Mouse (Mus musculus) retina, adult 2 months (tissue): ENCODE results near the gene Zfp239.
"Not testable (repeated sequence)": the region's sequence is repeated elsewhere in the genome, so short reads cannot be mapped to it uniquely, and the experiment has no call there.

Experiments
- DNase-seq: peaks from one replicate; pipeline ENCODE4 v3.0.0-alpha.2; 2012; ENCODE audit warnings: low read depth, low spot score

The Zfp239 gene

DNA sequence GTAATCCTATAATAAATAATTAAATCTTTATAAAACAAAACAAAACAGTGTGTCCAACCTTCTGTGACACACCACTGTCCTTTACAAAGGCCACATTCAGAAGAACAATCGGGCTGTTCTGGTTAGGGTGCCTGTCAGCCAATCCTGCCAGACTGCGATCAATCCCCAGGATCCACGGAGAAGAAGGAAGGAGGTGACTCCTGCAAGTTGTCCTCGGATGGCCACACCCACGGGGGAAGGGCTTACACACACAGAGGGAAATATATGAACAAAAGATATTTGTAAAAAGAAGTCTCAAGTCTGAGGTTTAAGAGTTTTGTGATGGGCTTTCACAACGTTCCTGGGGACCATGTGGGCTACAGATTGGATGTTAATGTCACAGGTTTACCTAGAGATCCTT lies at the start of gene Zfp239:
Zfp239 (plus strand) TSS at position 253 of the 400 bp plus-strand sequence.
- no peak for DNase-seq

DNA sequence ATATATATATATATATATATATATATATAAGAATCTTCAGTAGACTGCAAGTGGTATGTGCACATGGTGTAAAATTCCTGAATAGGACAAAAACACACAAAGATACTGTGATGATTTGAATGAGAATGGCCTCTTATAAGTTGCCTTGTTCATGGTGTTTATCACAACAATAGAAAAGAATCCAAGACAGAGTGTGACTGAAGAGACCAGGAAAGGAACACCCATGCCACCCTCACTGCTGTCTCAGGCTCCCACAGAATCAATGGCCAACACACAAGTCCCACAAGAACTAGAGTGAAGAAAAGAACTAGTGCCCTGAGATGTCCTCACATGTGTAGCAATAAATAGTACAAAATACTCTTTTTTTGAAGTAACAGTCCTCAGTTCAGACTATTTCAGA lies 47.2 kb upstream of the Zfp239 start:
- DNase-seq: no peak

DNA sequence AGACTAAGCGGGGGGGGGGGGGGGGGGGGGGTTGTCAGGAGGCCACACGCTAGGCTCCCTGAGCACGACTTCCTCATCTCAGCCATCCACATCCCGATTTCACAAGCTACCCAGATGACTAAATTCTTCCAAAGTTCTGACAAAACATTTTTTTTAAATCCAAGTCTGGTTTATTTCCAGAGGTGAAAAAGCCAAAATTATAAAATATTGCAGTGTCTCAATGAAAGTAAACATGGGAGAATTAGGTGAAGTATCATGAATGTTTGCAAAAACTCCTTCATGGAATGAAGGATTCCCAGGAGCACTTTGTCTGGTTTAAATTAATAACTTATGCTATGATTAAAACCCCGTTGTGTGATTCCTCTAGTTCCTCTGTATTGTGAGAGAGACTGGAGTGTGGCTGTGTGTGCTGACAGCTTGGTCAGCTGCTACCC lies 44.8 kb upstream of the Zfp239 start:
- no peak for DNase-seq

DNA sequence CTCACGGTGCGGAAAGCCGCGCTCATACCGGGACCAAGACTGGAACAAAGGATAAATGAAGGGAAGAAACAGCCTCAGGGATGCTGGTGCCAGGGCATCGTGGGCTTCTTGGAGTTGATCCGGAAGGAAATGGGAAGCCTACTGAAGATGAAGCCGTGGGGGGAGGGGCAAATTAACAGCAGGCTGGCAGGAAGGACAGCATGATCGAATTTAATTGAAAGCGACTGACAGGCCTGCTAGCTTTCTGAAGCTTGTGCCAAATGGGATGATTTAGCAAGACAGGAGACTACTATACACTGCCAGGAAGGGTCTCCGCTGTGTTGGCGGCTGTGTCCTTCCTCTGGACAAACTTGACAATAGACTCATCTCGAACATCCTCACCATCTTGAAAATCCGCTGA lies 41.6 kb upstream of the Zfp239 start:
- DNase-seq: no peak

DNA sequence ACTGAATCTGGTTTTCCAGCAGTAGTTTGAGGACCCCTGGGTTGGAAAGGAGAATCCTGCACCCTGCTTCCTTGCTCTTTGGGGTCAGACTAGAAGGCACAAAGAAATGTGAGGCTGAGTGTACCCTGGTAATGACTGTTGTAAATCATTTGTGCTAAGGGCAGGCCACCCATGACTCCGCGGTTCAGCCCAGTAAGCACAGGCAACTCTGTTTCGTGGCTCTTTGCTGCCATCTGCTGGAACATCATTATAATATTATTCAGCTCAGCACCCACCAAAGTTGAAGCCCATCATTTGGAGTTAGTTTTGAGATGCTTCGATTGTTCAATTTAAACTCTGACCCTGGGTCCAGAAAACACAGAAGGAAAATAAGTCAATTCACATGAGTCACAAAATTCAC lies 36.5 kb upstream of the Zfp239 start:
- DNase-seq: peak; percentile 58

DNA sequence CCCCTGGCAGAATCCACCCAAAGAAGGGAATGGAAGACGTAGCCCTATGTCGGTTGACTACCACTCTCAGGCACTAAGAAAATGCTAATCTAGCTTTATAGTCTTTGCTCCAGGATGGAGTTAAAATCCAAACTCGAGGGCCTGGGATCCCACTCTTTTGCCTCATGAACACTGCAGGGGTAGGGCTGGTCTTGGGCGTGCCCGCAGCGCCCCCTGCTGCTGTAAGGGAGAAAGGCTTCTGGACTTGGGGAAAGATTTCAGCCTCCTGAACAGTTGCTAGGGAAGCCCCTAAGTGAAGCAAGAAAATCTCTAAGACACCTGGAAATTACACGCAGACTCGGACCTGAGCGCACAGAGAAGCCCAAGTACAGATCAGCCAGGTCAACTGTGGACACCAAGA lies 33.6 kb upstream of the Zfp239 start:
- no peak for DNase-seq

DNA sequence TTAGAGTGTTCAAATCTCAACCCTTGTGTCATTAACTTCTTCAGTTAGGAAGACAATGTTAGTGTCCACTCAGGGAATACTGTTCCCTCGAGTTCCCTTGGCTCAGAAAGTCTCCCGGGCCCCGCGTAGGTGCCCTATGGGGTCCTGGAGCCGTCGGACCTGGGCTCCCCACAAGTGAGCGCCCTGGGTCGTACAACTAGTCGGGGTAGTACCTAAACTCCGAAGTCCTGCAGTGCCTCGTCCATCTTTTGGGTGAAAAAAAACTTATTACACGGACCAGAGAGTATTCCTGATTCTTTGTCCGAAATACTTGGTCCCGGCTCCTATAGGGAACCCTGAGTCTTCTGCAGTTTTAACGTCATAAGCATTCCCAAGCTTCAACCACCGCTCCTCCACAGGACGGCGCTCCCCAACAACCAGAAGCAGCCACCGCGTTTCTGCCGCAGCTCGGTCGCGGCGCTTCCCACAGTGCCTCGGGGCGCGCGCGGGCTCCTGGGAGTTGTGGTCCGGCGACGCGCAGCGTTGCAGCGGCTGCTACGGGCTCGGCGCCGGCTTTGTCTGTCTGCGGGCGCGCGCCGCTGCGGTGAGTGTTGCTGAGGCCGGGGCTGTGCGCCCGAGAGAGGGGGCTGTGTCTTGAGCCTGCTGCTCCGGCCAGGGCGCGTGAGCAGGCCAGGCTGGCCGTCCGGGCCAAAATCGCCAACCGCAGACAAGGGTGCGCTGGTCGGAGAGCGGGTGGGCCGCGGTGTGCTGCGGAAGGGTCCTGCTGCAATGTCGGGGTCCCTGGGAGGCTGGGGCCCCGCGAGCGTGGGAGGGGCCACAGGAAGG lies 21.0 kb upstream of the Zfp239 start, which contains the start of gene Zfp637:
Zfp637 (plus strand) TSS at position 495 of the 825 bp plus-strand sequence.
- DNase-seq: peak; percentile 73

DNA sequence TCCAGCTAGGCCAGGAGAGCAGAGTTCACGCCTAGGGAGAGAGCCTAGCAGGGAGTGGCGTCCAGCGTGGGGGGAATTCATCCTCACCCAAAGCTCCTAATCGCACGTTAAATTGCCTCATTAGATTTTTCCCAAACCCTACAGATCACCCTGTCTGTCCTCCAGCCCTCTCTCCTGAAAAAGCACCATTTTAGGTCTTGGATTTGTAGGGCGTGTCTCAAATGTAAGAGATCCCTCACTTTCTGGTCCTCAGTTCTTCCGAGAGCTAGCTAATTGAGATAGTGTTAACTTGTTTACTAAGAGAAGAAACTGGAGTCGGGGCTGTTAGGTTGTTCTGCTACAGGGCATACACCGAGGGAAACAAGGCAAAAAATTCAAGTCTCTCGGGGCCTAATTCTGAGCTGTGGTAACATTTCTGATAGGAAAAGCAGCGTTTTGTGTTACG lies 20.4 kb upstream of the Zfp239 start:
- DNase-seq: no peak

DNA sequence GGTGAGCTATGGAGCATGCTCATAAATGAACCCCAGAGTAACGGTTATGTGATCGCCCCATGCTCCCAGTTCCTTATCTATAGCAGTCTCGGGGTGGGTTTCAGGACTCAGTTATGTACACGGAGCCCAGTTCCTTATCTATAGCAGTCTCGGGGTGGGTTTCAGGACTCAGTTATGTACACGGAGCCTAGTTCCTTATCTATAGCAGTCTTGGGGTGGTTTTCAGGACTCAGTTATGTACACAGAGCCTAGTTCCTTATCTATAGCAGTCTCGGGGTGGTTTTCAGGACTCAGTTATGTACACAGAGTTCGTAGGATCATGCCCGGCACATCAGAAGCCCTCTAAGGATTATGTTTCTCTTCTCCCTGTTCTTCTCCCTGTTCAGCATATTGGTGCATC lies 17.3 kb upstream of the Zfp239 start:
- DNase-seq: no peak

DNA sequence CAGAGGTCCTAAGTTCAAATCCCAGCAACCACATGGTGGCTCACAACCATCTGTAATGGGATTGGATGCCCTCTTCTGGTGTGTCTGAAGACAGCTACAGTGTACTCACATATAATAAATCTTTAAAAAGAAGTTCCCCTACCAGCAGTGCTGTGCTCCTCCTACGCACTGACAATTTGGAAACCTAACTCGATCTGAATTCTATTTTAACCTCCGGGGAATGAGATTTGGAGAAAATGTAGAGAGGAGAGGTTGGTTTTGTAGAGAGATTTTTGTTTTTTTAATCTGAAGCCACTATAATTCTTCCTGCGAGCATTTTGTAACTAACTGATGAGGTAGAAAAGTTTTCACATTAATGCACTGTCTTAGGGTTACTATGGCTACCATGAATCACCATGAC lies 15.2 kb upstream of the Zfp239 start:
- not testable (repeated sequence) for DNase-seq

DNA sequence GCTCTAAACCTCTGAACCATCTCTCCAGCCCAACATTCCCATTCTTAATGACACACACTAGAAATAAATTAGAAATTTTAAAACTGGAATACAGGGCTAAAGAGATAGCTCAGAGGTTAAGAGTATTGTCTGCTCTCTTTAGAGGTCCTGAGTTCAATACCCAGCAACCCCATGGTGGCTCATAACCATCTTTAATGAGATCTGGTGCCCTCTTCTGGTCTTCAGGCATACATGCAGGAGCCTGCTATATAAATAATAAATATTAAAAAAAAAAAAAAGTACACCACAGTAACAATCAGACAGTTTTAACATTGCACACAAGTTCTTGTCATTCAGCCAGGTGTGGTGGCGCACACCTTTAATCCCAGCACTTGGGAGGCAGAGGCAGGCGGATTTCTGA lies 14.1 kb upstream of the Zfp239 start:
- no peak for DNase-seq

DNA sequence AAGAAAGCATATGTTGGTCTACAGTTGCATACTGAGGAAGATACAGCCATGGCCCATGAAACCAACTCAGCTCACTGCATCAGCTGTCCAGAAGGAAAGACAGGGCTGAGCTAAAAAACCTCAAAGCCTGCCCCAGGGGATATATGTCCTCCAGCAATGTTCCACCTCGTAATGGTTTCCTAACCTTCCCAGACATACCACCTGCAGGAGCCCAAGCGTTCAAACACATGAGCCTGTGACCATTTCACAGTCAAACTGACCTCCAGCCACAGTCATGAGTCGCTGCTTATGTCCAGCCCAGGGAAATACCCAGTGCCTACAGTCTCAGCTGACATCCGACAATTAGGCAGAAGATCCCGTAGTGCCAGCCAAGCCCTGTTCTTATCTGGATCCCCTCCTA lies 13.3 kb upstream of the Zfp239 start:
- no peak for DNase-seq

DNA sequence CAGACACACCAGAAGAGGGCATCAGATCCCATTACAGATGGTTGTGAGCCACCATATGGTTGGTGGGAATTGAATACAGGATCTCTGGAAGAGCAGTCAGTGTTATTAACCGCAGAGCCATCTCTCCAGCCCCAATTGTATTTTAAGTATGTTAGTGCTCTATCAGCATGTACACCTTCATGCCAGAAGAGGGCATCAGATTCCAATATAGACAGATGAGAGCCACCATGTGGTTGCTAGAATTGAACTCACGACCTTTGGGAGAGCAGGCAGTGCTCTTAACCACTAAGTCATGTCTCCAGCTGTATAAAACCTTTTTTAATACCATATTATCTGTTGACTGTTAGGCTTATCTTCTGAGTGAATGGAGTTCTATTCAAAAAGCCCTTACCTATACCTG lies 10.2 kb upstream of the Zfp239 start:
- DNase-seq: no peak

DNA sequence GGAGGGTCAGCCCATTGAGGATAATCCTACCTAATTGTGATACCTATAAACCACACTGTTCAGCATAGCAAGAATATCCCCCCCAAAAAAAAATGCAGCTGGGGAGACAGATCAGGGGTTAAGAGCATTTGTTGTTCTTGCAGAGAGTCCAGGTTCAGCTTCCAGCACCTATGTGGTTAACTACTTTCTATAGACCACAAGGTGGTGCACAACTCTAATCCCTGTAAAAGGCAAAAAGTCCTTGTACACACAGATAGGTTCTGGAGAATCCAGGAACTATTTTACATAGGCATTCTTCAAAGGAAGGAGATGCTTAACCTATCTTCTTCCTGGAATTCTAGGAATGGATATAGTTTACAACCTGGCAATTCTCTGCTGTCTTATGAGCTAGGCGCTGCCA lies 3.9 kb upstream of the Zfp239 start:
- no peak for DNase-seq

DNA sequence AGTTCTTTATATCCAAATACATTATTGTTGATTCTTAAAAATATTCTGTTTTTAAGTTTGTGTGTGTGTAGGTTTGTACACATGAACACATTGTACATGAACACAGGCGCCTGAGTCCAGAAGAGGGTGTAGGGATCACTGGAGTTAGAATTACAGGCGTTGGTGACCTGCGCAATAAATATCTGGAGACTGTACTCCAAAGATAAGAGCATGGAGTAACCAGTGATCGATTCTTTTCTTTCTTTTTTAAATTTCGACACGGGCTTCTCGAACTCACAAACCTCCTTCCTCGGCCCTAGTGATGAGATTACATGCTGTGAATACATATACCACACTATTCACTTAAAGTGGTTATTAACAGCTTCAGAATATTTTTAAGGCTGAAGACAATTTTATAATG lies 565 bp downstream of the Zfp239 start:
- DNase-seq: no peak

DNA sequence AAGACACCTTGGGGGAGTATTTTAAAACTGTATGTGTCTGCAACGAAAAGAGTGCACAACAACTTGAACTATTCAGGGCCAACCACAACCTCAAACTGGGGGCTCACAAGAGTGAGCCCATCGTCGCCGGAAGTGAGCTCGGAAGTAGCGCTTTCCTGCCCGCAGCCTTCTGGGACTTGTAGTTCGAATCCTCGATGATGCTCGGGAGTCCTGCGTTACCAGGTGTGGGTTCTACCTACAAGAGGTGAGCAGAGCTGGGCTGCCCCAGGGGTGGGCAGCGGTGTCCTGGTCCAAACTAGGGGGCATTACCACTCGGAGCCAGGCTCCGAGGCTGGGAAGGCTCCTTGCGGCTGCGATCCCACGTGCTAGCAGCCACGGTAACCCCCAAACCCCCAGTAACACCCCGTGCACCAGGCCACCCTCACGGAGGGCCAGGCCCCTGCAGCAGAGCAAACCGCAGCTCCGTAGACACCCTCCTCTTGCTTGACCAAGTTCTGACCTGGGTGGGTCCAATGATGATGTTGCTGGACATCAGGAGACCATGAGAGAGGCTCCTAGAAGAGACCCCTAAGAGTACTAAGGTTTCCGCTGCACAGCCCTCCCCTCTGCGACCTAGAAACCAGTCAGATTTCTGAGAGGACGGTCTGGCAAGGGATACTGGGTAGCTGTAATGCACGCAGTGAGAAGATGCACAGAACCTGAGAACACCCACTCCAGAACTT lies 1.2 kb downstream of the Zfp239 start:
- DNase-seq: peak; percentile 43

DNA sequence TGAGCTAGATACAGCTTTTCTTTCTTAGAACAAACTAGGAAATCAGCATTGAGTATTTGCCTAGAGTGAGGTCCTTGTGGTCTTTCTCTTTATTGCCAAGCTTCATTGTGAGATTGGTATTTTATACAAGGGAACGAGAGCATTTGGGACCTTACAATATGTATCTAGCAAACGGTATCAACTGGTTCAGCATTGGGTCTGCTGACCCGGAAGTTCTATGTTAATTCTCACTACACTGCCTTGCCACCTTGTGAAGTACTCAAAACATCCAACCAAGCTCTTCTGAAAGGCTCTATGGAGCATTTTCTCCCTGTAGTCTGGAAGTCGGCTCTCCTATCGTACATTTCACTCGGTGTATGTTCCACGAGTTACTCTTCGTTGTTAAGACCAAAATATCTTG lies 1.9 kb downstream of the Zfp239 start:
- DNase-seq: no peak

DNA sequence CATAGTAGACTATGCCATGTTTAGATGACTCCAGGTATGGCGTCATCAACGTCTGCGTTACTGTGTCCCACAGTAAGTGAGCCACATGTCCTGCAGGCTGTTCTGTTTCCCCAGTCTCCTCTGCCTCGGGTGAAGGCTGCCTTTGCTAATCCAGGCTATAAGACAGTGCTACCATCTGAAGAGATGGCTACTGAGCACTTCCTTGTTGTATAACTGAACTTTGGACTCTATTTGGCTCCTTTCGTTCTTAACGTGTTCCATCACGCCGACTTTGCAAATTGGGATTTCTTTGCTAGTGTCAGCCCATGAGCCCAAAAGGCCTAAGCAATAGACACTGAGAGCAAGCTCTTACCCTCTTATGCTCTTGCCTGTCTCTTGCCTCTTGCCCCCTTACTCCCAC lies 6.3 kb downstream of the Zfp239 start:
- DNase-seq: no peak

DNA sequence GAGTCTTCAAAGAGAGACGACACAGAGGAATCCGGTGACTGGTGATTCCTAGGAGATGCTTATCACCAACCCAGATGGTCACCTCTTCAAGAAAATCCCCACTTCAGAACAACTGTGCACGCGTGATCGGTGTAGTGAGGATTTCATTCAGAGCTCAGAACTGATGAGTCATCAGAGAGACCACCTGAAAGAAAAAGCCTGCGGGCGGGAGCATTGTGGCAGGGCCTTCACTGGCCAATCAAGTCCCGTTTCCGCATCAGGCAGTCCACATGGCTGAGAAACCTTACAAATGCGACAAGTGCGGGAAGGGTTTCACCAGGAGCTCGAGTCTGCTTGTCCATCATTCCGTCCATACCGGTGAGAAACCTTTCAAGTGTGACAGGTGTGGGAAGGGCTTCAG lies 9.1 kb downstream of the Zfp239 start:
- no peak for DNase-seq

DNA sequence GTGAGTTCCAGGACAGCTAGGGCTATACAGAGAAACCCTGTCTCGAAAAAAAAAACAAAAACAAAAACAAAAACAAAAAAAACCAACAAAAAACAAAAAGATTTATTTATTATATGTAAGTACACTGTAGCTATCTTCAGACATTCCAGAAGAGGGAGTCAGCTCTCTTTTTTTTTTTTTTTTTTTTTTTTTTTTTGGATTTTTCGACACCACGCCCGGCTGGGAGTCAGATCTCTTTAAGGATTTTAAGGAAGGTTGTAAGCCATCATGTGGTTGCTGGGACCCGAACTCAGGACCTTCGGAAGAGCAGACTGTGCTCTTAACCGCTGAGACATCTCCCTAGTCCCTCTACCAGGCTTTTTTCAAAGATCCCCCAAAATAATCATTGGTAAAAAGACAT lies 11.6 kb downstream of the Zfp239 start:
- not testable (repeated sequence) for DNase-seq

DNA sequence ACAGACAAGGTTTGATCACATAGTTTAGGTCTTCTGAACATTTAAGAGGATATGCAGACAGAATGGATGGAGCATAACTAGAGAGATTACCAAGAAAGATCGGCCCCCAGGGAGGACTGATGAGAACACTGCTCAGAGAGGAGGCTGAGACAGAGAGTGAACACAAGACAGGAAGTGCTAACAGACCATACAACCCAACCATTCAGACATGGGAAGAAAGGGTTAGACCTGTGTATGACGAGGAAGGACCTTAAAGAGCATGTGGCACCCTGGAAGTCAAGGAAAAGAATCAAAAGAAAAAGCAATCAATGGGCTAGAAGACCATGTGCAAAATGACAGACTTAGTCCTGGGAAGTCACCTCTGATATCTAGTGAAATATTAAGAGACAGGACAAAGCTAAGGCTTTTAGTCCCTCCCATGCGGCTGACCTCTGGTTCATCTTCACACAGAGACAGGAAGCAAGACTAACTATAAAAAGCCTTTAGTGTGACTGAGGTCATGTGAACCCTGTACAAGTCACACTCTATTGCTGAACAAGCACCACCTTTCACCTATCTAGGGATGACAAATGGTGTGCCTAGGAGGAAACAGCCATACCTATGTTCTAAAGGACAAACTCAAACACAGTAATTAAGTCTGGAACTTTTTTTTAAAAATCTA lies 12.9 kb downstream of the Zfp239 start:
- DNase-seq: no peak

DNA sequence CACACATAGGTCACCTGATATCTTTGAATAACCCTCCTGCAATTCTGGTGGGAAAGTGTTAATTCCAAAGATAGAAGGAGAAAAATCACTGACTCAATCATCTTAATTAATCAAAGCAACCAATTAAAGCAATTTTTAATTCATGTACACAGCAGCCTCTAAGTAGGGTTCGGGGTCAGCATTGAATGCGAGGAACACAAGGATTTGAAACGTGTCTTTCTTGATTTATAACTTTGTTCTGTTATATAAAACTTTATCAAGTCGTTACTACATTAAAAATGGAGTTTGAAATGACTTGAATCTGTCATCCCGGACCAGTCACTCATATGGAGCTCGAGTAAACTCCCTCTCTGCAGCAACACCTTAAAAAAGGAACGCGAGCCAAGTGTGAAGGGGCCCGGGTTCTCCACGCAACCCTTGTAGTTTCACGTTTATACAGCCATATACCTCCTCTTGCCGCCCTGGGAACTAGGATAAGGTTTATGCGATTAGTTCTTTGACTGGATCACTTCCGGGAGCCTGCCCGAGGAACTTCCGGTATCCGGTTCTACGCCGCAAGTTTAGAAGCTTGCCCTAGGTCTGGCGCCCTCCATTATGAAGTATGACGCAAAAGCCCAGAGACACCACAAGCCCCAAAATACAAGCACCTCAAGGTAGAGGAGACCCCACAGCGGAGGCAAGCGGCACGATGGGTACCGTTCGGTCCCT lies 17.0 kb downstream of the Zfp239 start:
- DNase-seq: peak; percentile 90
